Mouse (Mus musculus): ENCODE measurements around the gene Shc2. TPM values are rescaled to one million over a fixed set of nuclear protein-coding genes. Genes with fewer than 3 reads are reported as not detected.

The Shc2 gene
- total and polyA plus RNA-seq, 3 experiments: 1.9 to 2.9 (median 2.1) TPM

- DNase-seq: no peak
- Histone ChIP-seq H3K4me3 (no peak overlapping the region), H3K79me2 (replicated peaks; ENCODE audit: control insufficient read depth, insufficient read depth, low read length) (no peaks in the 10 kb centered on the region), H3K9ac (ENCODE audit: low read depth, low read length) (no peak overlapping the region), H3K27me3 (ENCODE audit: control insufficient read depth, insufficient read depth, low read length) (no peaks in the 10 kb centered on the region), H3K27ac (no peak overlapping the region), H3K36me3 (ENCODE audit: control insufficient read depth, insufficient read depth, low read length) (no peaks in the 10 kb centered on the region), H3K4me1 (ENCODE audit: control insufficient read depth, insufficient read depth, low read length) (no peaks in the 10 kb centered on the region)
- TF ChIP-seq POLR2A (IDR thresholded peaks at IDR 0.05; ENCODE audit: insufficient read depth, low read depth, low read length) (no peak), EP300 (IDR thresholded peaks at IDR 0.05; ENCODE audit: insufficient read depth, low read depth, low read length) (no peak), CTCF (IDR thresholded peaks at IDR 0.05) (no peak)
- 52% methylated on average over 8 of the region's 8 CpGs for WGBS
- intact Hi-C loops (cut with DNase I): loop anchor here (1.0 to 2.0 kb wide), 2 partner anchors 54 to 73 kb away; partner anchors contain the start of gene Tpgs1
These were observed 42.2 kb downstream of the Shc2 start for GRCm38 (mm10) chr10:79595590-79595929.

DNA sequence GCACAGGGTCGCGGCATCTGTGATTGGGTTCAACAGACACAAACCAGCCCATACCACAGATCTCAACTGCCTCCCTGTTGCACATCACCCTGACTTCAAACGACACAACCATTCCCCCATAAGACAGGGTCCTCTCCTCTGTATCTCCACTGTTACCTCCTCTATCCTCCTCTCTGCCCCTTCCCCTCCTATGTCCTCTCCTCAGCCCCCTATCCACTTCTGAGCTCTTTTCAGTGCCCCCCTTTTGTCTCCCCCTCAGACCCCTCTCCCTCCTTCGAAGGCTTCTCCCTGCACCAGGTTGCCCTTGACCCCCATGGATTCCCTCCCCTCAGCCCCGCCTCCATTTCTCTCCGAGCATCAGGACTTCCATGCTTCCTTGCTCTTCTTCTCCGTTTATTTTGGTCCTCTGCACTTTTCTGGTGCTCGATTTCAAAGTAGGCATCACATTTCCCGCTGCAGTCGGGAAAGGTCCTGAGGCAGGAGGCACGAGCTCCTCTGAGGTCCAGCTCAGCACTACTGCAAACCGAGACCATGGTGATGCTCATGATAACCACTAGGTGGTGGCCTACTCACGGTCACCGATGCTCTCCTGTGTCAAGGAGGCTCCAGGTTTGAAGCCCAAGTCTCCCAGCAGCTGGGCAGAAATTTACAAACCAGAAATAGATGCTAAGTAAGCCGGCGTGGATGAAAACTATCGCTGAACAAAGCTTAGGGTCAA, 42.7 kb downstream of the Shc2 start:
- peak; percentile 91 for TF ChIP-seq EP300 (IDR thresholded peaks at IDR 0.05; ENCODE audit: insufficient read depth, low read depth, low read length)
- peak; percentile 90 for TF ChIP-seq CTCF (IDR thresholded peaks at IDR 0.05)
- no peak for TF ChIP-seq POLR2A (IDR thresholded peaks at IDR 0.05; ENCODE audit: insufficient read depth, low read depth, low read length)
- DNase-seq: peak; percentile 38 to 49
- Histone ChIP-seq H3K79me2 (replicated peaks; ENCODE audit: control insufficient read depth, insufficient read depth, low read length) (no peaks in the 10 kb centered on the region), H3K36me3 (ENCODE audit: control insufficient read depth, insufficient read depth, low read length) (no peaks in the 10 kb centered on the region), H3K27ac (no peak overlapping the region), H3K27me3 (ENCODE audit: control insufficient read depth, insufficient read depth, low read length) (no peaks in the 10 kb centered on the region), H3K9ac (ENCODE audit: low read depth, low read length) (no peak overlapping the region), H3K4me3 (no peak overlapping the region), H3K4me1 (ENCODE audit: control insufficient read depth, insufficient read depth, low read length) (no peaks in the 10 kb centered on the region)
- WGBS: 17% methylated on average over 17 of the region's 17 CpGs
- intact Hi-C loops (cut with DNase I): loop anchor here (1.0 to 2.0 kb wide), 2 partner anchors 54 to 74 kb away; partner anchors contain the start of gene Tpgs1

DNA sequence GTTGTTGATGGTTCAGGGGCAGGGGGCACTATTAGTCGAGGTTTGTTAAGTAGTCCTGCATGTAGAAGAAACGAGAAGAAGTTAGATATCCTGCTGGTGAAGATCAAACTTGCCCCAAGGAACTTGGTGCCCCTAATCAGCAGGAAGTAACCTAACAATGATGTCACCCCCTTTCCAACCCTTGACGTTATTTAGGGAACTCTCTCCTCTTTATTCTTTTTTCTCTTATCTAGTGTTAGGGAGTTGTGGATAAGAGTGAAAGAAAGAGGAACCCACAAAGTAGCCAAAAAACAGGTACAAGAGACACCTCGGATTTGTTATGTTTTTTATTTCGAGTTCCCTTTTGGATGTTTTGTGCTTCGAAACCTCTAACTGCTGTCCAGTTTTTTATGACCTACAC, 43.6 kb downstream of the Shc2 start:
- no peak for TF ChIP-seq POLR2A (IDR thresholded peaks at IDR 0.05; ENCODE audit: insufficient read depth, low read depth, low read length)
- Histone ChIP-seq H3K79me2 (replicated peaks; ENCODE audit: control insufficient read depth, insufficient read depth, low read length) (no peaks in the 10 kb centered on the region), H3K9ac (ENCODE audit: low read depth, low read length) (no peak overlapping the region), H3K4me3 (no peak overlapping the region), H3K27me3 (ENCODE audit: control insufficient read depth, insufficient read depth, low read length) (no peaks in the 10 kb centered on the region), H3K4me1 (ENCODE audit: control insufficient read depth, insufficient read depth, low read length) (no peaks in the 10 kb centered on the region), H3K27ac (no peak overlapping the region), H3K36me3 (ENCODE audit: control insufficient read depth, insufficient read depth, low read length) (no peaks in the 10 kb centered on the region)
- intact Hi-C loops (cut with DNase I): loop anchor here (2.0 kb wide), 1 partner anchor 75 kb away; the partner anchor contains the start of gene Tpgs1
- WGBS: 32% methylated on average over 6 of the region's 6 CpGs
- DNase-seq: no peak

- WGBS: 98% methylated on average over 1 of the region's 1 CpGs
- Histone ChIP-seq H3K36me3 (ENCODE audit: control insufficient read depth, insufficient read depth, low read length) (no peaks in the 10 kb centered on the region), H3K9ac (ENCODE audit: low read depth, low read length) (no peak overlapping the region), H3K4me1 (ENCODE audit: control insufficient read depth, insufficient read depth, low read length) (no peaks in the 10 kb centered on the region), H3K79me2 (replicated peaks; ENCODE audit: control insufficient read depth, insufficient read depth, low read length) (no peaks in the 10 kb centered on the region), H3K4me3 (no peak overlapping the region), H3K27me3 (ENCODE audit: control insufficient read depth, insufficient read depth, low read length) (no peaks in the 10 kb centered on the region), H3K27ac (no peak overlapping the region)
- no peak for TF ChIP-seq EP300 (IDR thresholded peaks at IDR 0.05; ENCODE audit: insufficient read depth, low read depth, low read length)
- no peak for TF ChIP-seq POLR2A (IDR thresholded peaks at IDR 0.05; ENCODE audit: insufficient read depth, low read depth, low read length)
- TF ChIP-seq CTCF (IDR thresholded peaks at IDR 0.05): no peak
- intact Hi-C loops (cut with DNase I): no loop called here
- DNase-seq: no peak
These were observed 47.0 kb downstream of the Shc2 start for GRCm38 (mm10) chr10:79590702-79591101.

DNA sequence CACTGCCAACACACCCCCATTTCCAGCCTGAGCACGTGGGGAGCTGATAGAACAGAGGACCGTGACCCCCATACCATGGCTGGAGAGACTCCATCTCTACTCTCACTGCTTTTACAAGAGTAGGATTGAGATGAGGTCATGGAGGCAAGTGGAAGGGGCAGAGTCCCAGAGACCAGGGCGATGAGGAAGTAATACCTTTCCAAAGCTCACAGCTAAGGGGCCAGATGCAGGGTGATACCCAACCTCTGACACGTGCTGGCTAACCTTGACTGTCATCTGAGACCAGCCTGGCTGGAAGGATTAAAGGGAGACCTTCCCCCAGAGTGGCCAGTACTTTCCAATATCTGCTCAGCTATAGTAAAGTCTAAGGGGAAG, 50.0 kb downstream of the Shc2 start:
- no peaks in the 10 kb centered on the region for H3K79me2 ChIP-seq (replicated peaks; ENCODE audit: control insufficient read depth, insufficient read depth, low read length)
- intact Hi-C loops (cut with DNase I): no loop called here
- H3K4me3 ChIP-seq: no peak overlapping the region
- 69% methylated on average over 4 of the region's 4 CpGs for WGBS
- peak in 1 of 2 experiments; percentile 3 for DNase-seq
- H3K27me3 ChIP-seq (ENCODE audit: control insufficient read depth, insufficient read depth, low read length): no peaks in the 10 kb centered on the region
- TF ChIP-seq EP300 (IDR thresholded peaks at IDR 0.05; ENCODE audit: insufficient read depth, low read depth, low read length) (no peak), POLR2A (IDR thresholded peaks at IDR 0.05; ENCODE audit: insufficient read depth, low read depth, low read length) (no peak), CTCF (IDR thresholded peaks at IDR 0.05) (no peak)
- no peaks in the 10 kb centered on the region for H3K4me1 ChIP-seq (ENCODE audit: control insufficient read depth, insufficient read depth, low read length)
- H3K27ac ChIP-seq: no peak overlapping the region
- no peaks in the 10 kb centered on the region for H3K36me3 ChIP-seq (ENCODE audit: control insufficient read depth, insufficient read depth, low read length)
- no peak overlapping the region for H3K9ac ChIP-seq (ENCODE audit: low read depth, low read length)

- Histone ChIP-seq H3K79me2 (replicated peaks; ENCODE audit: control insufficient read depth, insufficient read depth, low read length) (no peaks in the 10 kb centered on the region), H3K27ac (no peak within 1 kb of the TSS), H3K27me3 (ENCODE audit: control insufficient read depth, insufficient read depth, low read length) (no peaks in the 10 kb centered on the region), H3K36me3 (ENCODE audit: control insufficient read depth, insufficient read depth, low read length) (no peaks in the 10 kb centered on the region), H3K4me1 (ENCODE audit: control insufficient read depth, insufficient read depth, low read length) (no peaks in the 10 kb centered on the region), H3K4me3 (no peak within 1 kb of the TSS), H3K9ac (ENCODE audit: low read depth, low read length) (no peak within 1 kb of the TSS)
- WGBS: 77% methylated on average over 5 of the region's 5 CpGs
- intact Hi-C loops (cut with DNase I): no loop called here
- peak in 1 of 2 experiments; percentile 9 for DNase-seq
- TF ChIP-seq EP300 (IDR thresholded peaks at IDR 0.05; ENCODE audit: insufficient read depth, low read depth, low read length) (no peak), POLR2A (IDR thresholded peaks at IDR 0.05; ENCODE audit: insufficient read depth, low read depth, low read length) (no peak), CTCF (IDR thresholded peaks at IDR 0.05) (no peak)
These were observed 50.5 kb downstream of the Shc2 start, which contains the start of gene Theg for GRCm38 (mm10) chr10:79587061-79587751. Gene Theg (minus strand): TSS chr10:79587331.

Data from heart, adult 2 months (tissue).